Mouse (Mus musculus) thymus, adult 2 months (tissue): ENCODE measurements around the gene Aanat.

ENCODE experiments used
- CTCF ChIP-seq: fragments of 200-500 bp; IDR thresholded peaks from 2 replicates; pipeline ENCODE4 v1.5.1; 2012; ENCODE audit warnings: mild to moderate bottlenecking, control low read depth, low read length, moderate library complexity, borderline replicate concordance; ENCODE audit not compliant: control insufficient read depth, poor library complexity, insufficient read depth; ENCODE audit errors: extremely low read depth
- POLR2A ChIP-seq: fragments of 200-500 bp; IDR thresholded peaks from 2 replicates; pipeline ENCODE4 v1.6.1; 2012; ENCODE audit warnings: mild to moderate bottlenecking, low read length, control low read depth, moderate library complexity; ENCODE audit not compliant: control insufficient read depth, poor library complexity, insufficient read depth; ENCODE audit errors: extremely low read depth

- TF ChIP-seq CTCF (no peak), POLR2A (no peak)
Measured at GRCm38 (mm10) chr11:116537388-116537787, 48.8 kb upstream of the Aanat start.
